Mouse (Mus musculus) cerebellum, postnatal 14 days (tissue): ENCODE data around the gene Mgp.

Source experiments
- DNase-seq, 2 experiments: peaks; one replicate each; pipeline ENCODE4 v3.0.0; 2021; ENCODE audit warnings: mixed read lengths in 2 of 2

The Mgp gene

GRCm38 (mm10) chr6:136875670-136876069 is at the start of gene Mgp:
Mgp (minus strand) TSS chr6:136875823.
- peak in 1 of 2 experiments; percentile 9 for DNase-seq

GRCm38 (mm10) chr6:136925049-136925448 is 49.4 kb upstream of the Mgp start:
- no peak for DNase-seq

GRCm38 (mm10) chr6:136923532-136923931 is 47.9 kb upstream of the Mgp start, which contains the start of gene Pde6h:
Pde6h (plus strand) TSS chr6:136923832.
- DNase-seq: no peak

- DNase-seq: no peak
These were observed 47.2 kb upstream of the Mgp start for GRCm38 (mm10) chr6:136922871-136923270.

- DNase-seq: no peak
These were observed 46.5 kb upstream of the Mgp start, which contains the start of gene Erp27 for GRCm38 (mm10) chr6:136922080-136922479. Erp27 (minus strand) TSS chr6:136922180.

GRCm38 (mm10) chr6:136921601-136922000 is 46.0 kb upstream of the Mgp start:
- no peak for DNase-seq

- peak; percentile 84 to 88 for DNase-seq
These were observed 45.0 kb upstream of the Mgp start for GRCm38 (mm10) chr6:136920320-136921257.

GRCm38 (mm10) chr6:136917885-136918284 is 42.3 kb upstream of the Mgp start:
- no peak for DNase-seq

GRCm38 (mm10) chr6:136915721-136916395 is 40.2 kb upstream of the Mgp start:
- peak in 1 of 2 experiments; percentile 15 for DNase-seq

- no peak for DNase-seq
These were observed 38.6 kb upstream of the Mgp start for GRCm38 (mm10) chr6:136914234-136914633.

- DNase-seq: no peak
These were observed 37.9 kb upstream of the Mgp start for GRCm38 (mm10) chr6:136913384-136914126.

GRCm38 (mm10) chr6:136912751-136913265 is 37.2 kb upstream of the Mgp start:
- DNase-seq: no peak

GRCm38 (mm10) chr6:136910247-136910890 is 34.7 kb upstream of the Mgp start:
- DNase-seq: no peak

- no peak for DNase-seq
These were observed 31.3 kb upstream of the Mgp start for GRCm38 (mm10) chr6:136906937-136907293.

- no peak for DNase-seq
These were observed 30.8 kb upstream of the Mgp start for GRCm38 (mm10) chr6:136906283-136906936.

GRCm38 (mm10) chr6:136903885-136904470 is 28.4 kb upstream of the Mgp start:
- DNase-seq: no peak

- no peak for DNase-seq
These were observed 26.9 kb upstream of the Mgp start for GRCm38 (mm10) chr6:136902527-136902926.

- no peak for DNase-seq
These were observed 25.4 kb upstream of the Mgp start for GRCm38 (mm10) chr6:136901010-136901409.

GRCm38 (mm10) chr6:136900369-136901009 is 24.9 kb upstream of the Mgp start:
- no peak for DNase-seq

GRCm38 (mm10) chr6:136898954-136899353 is 23.3 kb upstream of the Mgp start:
- DNase-seq: no peak

GRCm38 (mm10) chr6:136898222-136898621 is 22.6 kb upstream of the Mgp start:
- DNase-seq: no peak
